Comparison of ENCODE assay signal across 11 mouse cellular contexts in genomic region chr17:31656682-31657081, GRCm38 (mm10). TPM values are rescaled to one million over a fixed set of nuclear protein-coding genes. Genes with fewer than 3 reads are reported as not detected.
DNase-seq lines count a peak whose midpoint lies in the region; ATAC-seq and TF ChIP-seq lines count a peak whose summit lies in the region.
"Had no signal": no experiment of that assay in that cellular context is flagged by ENCODE, and none has a peak within 500 bp of the region (broad histone marks: within the 10 kb centered on the region; RNA-seq: fewer than 3 reads in every experiment).

No protein-coding gene starts in this region.

- in situ Hi-C loops in ES-E14 (cut with MboI; ENCODE audit: low sequenced_read_pairs in 2 of 2, unreplicated experiment in 2 of 2) = no loop called here

- H3K4me1 ChIP-seq in kidney, adult 2 months (ENCODE audit: control insufficient read depth, insufficient read depth, low read length) = peaks cover 19% of the 10 kb centered on the region; the same call in 1 of the 2 replicates
- peaks cover 0 to 14% of the 10 kb centered on the region in 2 experiments; a peak in 1 of 4 replicates for H3K4me1 ChIP-seq in ES-E14 (ENCODE audit: control insufficient read depth in 2 of 2, insufficient read depth in 2 of 2, low read length in 2 of 2, poor library complexity in 1 of 2)
- peaks cover 26% of the 10 kb centered on the region for H3K4me1 ChIP-seq in embryonic facial prominence, embryonic 13.5 days
- peaks cover 34% of the 10 kb centered on the region for H3K4me1 ChIP-seq in liver, embryonic 16.5 days (ENCODE audit: control insufficient read depth, low read depth, low read length)

- H3K4me2 ChIP-seq in embryonic facial prominence, embryonic 13.5 days = peak overlapping the region; percentile 80; the same call in 1 of the 2 replicates
- peak overlapping the region; percentile 61 for H3K4me2 ChIP-seq in liver, embryonic 16.5 days (ENCODE audit: low read depth, low read length)

- no peak for TF ChIP-seq CTCF in kidney, adult 2 months (conservative IDR thresholded peaks at IDR 0.05; ENCODE audit: insufficient read depth, insufficient read length, low read depth, low read length)

- H3K9me3 ChIP-seq in ES-E14 (ENCODE audit: control insufficient read depth, insufficient read depth, low read depth, low read length) = no peaks in the 10 kb centered on the region
- no peaks in the 10 kb centered on the region for H3K9me3 ChIP-seq in embryonic facial prominence, embryonic 13.5 days
- no peaks in the 10 kb centered on the region for H3K9me3 ChIP-seq in liver, embryonic 16.5 days (replicated peaks; ENCODE audit: control insufficient read depth, low read length)

- DNase-seq in kidney, adult 2 months = no peak
- no peak for DNase-seq in kidney, postnatal 25 days
- no peak for DNase-seq in ES-E14 (ENCODE audit: low read depth, low spot score)
- DNase-seq in layer of hippocampus, postnatal 36 days = no peak
- no peak for DNase-seq in gastrocnemius, postnatal 10 days
- DNase-seq: kidney, postnatal 10 days; thymus, adult 18-20 months had no signal

- TF ChIP-seq POLR2A in kidney, adult 2 months (IDR thresholded peaks at IDR 0.05; ENCODE audit: low read depth, low read length) = no peak

- H3K9ac ChIP-seq in ES-E14 (ENCODE audit: insufficient read depth, low read depth, low read length, poor library complexity, severe bottlenecking) = no peak overlapping the region
- peak overlapping the region; percentile 98; the same call in 1 of the 2 replicates for H3K9ac ChIP-seq in embryonic facial prominence, embryonic 13.5 days
- H3K9ac ChIP-seq in liver, embryonic 16.5 days (ENCODE audit: low read depth, low read length) = no peak overlapping the region

- 68% methylated on average over 5 of the region's 5 CpGs for WGBS in kidney, adult 2 months
- WGBS in embryonic facial prominence, embryonic 13.5 days = 83% methylated on average over 5 of the region's 5 CpGs
- WGBS in liver, embryonic 16.5 days (ENCODE audit: insufficient replicate concordance) = 82% methylated on average over 5 of the region's 5 CpGs

- no peak for ATAC-seq in embryonic facial prominence, embryonic 13.5 days (ENCODE audit: insufficient number of reproducible peaks, insufficient read depth, low FRiP score, low TSS enrichment, low read depth)
- no peak for ATAC-seq in liver, embryonic 16.5 days (ENCODE audit: low read depth)

- H3K27me3 ChIP-seq in kidney, adult 2 months (replicated peaks; ENCODE audit: control insufficient read depth, insufficient read depth, low read length) = no peaks in the 10 kb centered on the region
- no peaks in the 10 kb centered on the region for H3K27me3 ChIP-seq in embryonic facial prominence, embryonic 13.5 days
- no peaks in the 10 kb centered on the region for H3K27me3 ChIP-seq in liver, embryonic 16.5 days (ENCODE audit: control insufficient read depth, insufficient read depth, low read depth, low read length)

- no peak overlapping the region for H3K4me3 ChIP-seq in kidney, adult 2 months (ENCODE audit: insufficient read depth, low read depth, low read length)
- H3K4me3 ChIP-seq in ES-E14 (ENCODE audit: insufficient read depth in 1 of 2, low read depth in 1 of 2, low read length in 2 of 2, poor library complexity in 1 of 2, severe bottlenecking in 1 of 2) = peak overlapping the region in 1 of 2 experiments; percentile 22; a peak in 1 of 4 replicates
- no peak overlapping the region for H3K4me3 ChIP-seq in embryonic facial prominence, embryonic 13.5 days
- H3K4me3 ChIP-seq in liver, embryonic 16.5 days (ENCODE audit: low read depth, low read length) = no peak overlapping the region

- H3K27ac ChIP-seq in kidney, adult 2 months (ENCODE audit: insufficient read depth, low read depth, low read length) = 0 out of 2 replicates have a peak overlapping the region, but pooled peaks have one; percentile 8
- H3K27ac ChIP-seq in ES-E14 (ENCODE audit: insufficient read depth, low read depth, low read length, poor library complexity, severe bottlenecking) = no peak overlapping the region
- H3K27ac ChIP-seq in embryonic facial prominence, embryonic 13.5 days = no peak overlapping the region
- no peak overlapping the region for H3K27ac ChIP-seq in liver, embryonic 16.5 days (ENCODE audit: low read length)

- H3K36me3 ChIP-seq in kidney, adult 2 months (ENCODE audit: control insufficient read depth, insufficient read depth, low read length) = no peaks in the 10 kb centered on the region; the same call in 1 of the 2 replicates
- peaks cover 42% of the 10 kb centered on the region for H3K36me3 ChIP-seq in ES-E14 (ENCODE audit: control insufficient read depth, insufficient read depth, low read length, poor library complexity, severe bottlenecking)
- peaks cover 40% of the 10 kb centered on the region for H3K36me3 ChIP-seq in embryonic facial prominence, embryonic 13.5 days
- H3K36me3 ChIP-seq in liver, embryonic 16.5 days (ENCODE audit: control insufficient read depth, insufficient read depth) = peaks cover 38% of the 10 kb centered on the region

TF ChIP-seq in ES-E14, 5 proteins besides CTCF, POLR2A, EP300 and RAD21:
- TF ChIP-seq ZNF384 (IDR thresholded peaks at IDR 0.05; ENCODE audit: low read depth, low read length) = 0 out of 2 replicates have a peak, but pooled peaks have one; percentile 2
- TF ChIP-seq CHD2 (IDR thresholded peaks at IDR 0.05; ENCODE audit: low read depth, low read length) = no peak
- no peak for TF ChIP-seq ZC3H11A (IDR thresholded peaks at IDR 0.05; ENCODE audit: borderline replicate concordance, low read depth, low read length)
- no peak for TF ChIP-seq MAFK (IDR thresholded peaks at IDR 0.05; ENCODE audit: insufficient read depth, low read depth, low read length)

RNA-seq across cellular contexts. Expression of gene U2af1, which starts 2.0 kb away (rescaled TPM):
- polyA plus RNA-seq in kidney, adult 2 months (2012; rRNA removed) = 45.0 and 61.3 TPM in 2 replicates
- 219 and 238 TPM in 2 replicates for total RNA-seq in ES-E14 (2012; rRNA removed)
- polyA plus RNA-seq in embryonic facial prominence, embryonic 13.5 days (2015; fragmentation: Nextera tagmentation; extraction: Ambion mirVana) = 349 and 362 TPM in 2 replicates
- polyA plus RNA-seq in liver, embryonic 16.5 days (2015; fragmentation: Nextera tagmentation; extraction: Ambion mirVana) = 126 and 129 TPM in 2 replicates
- 100 to 1,000 TPM; 127 to 134 TPM for total RNA-seq in layer of hippocampus, postnatal 36 days (2021)
- 100 to 1,000 TPM; 114 to 120 TPM for total RNA-seq in gastrocnemius, postnatal 10 days (2021)

RNA-seq across cellular contexts. Expression of gene Cbs, which starts 19.6 kb away (rescaled TPM):
- polyA plus RNA-seq in kidney, adult 2 months (2012; rRNA removed) = 140 and 154 TPM in 2 replicates
- total RNA-seq in ES-E14 (2012; rRNA removed) = 8.6 and 15.5 TPM in 2 replicates
- 2.9 and 4.3 TPM in 2 replicates for polyA plus RNA-seq in embryonic facial prominence, embryonic 13.5 days (2015; fragmentation: Nextera tagmentation; extraction: Ambion mirVana)
- 59.8 and 69.0 TPM in 2 replicates for polyA plus RNA-seq in liver, embryonic 16.5 days (2015; fragmentation: Nextera tagmentation; extraction: Ambion mirVana)
- total RNA-seq in layer of hippocampus, postnatal 36 days (2021) = 10 to 100 TPM; 61.0 to 66.6 TPM
- 1 to 10 TPM in 1 of 2 experiments, under 1 TPM in 1; 0.35 to 1.3 TPM for total RNA-seq in gastrocnemius, postnatal 10 days (2021)

RNA-seq across cellular contexts. Expression of gene Cryaa, which starts 20.9 kb away (rescaled TPM):
- polyA plus RNA-seq in kidney, adult 2 months (2012; rRNA removed) = 0.86 and 0.99 TPM in 2 replicates
- total RNA-seq in ES-E14 (2012; rRNA removed) = 0.36 TPM in 1 of 2 replicates, not detected in the other
- polyA plus RNA-seq in embryonic facial prominence, embryonic 13.5 days (2015; fragmentation: Nextera tagmentation; extraction: Ambion mirVana) = 1.9 TPM in 1 of 2 replicates, not detected in the other
- polyA plus RNA-seq in liver, embryonic 16.5 days (2015; fragmentation: Nextera tagmentation; extraction: Ambion mirVana) = not detected in 2 replicates
- under 1 TPM in 1 of 2 experiments, not detected in 1; 0.40 TPM for total RNA-seq in layer of hippocampus, postnatal 36 days (2021)
- not detected for total RNA-seq in gastrocnemius, postnatal 10 days (2021)
- total RNA-seq: adrenal gland, adult 18-20 months had no signal
- polyA plus RNA-seq: heart, embryonic 14.5 days had no signal
